Mouse (Mus musculus): Measurements from ENCODE around the gene Cd36.

The Cd36 gene

GRCm38 (mm10) chr5:17865432-17865831 is 23.2 kb downstream of the Cd36 start:
- ATAC-seq (ENCODE audit: insufficient number of reproducible peaks, low FRiP score, low TSS enrichment): no peak

GRCm38 (mm10) chr5:17863085-17863484 is 25.5 kb downstream of the Cd36 start:
- ATAC-seq (ENCODE audit: insufficient number of reproducible peaks, low FRiP score, low TSS enrichment): no peak

DNA sequence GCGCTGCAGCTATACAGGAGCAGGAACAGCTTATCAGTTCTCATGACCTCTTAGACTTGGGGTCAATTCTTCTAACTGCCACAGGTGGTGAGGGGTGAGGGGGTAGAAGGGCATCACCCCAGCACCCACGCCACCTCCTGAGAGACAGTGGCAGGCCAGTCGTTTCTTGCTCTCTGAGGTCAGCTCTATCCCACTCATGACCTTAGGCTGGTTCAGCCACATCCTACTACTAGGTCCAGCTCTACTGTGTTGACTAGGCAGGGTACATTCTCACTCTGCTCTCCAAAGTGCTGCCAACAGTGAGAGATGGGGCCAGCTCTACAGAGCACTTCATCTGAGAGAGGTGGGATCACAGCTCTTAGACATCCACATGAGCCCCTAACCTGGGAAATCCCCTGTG is 30.2 kb downstream of the Cd36 start:
- no peak for ATAC-seq (ENCODE audit: insufficient number of reproducible peaks, low FRiP score, low TSS enrichment)

DNA sequence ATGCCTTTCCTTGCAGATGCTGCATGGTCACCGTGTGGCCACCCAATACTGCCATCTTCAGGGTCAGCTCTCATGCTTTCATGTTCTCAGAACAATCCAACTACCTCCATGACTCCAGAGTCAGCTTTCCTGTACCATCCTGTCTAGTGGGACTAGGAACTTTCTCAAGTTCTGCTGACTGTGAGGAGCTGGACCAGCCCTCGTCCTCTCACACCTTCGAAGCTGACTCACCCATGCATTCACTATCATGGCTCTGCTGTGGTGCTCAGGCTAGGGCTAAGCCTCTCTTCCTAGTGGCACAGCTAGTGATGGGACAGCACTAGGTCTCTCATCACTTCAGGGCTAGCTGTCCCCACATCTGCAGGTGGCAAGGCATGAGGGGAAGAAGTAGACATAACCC is 30.7 kb downstream of the Cd36 start:
- ATAC-seq (ENCODE audit: insufficient number of reproducible peaks, low FRiP score, low TSS enrichment): no peak

DNA sequence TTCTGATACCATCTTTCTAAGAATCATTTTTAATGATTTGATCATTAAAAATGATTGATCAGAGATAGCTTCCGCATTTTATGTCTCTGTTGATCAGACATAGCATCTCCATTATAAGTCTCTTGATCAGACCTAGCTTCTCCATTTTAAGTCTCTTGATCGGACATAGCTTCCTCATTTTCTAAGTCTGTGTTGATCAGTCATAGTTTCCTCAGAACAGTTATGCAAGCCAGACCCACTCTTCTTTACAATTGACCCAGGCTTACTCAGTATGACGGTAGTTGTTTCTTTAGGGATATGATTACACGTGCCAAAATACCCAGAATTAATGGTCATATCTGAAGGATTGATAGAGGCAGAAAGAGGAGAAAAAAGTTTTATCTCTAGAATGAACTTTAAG is 31.3 kb downstream of the Cd36 start:
- ATAC-seq (ENCODE audit: insufficient number of reproducible peaks, low FRiP score, low TSS enrichment): no peak

DNA sequence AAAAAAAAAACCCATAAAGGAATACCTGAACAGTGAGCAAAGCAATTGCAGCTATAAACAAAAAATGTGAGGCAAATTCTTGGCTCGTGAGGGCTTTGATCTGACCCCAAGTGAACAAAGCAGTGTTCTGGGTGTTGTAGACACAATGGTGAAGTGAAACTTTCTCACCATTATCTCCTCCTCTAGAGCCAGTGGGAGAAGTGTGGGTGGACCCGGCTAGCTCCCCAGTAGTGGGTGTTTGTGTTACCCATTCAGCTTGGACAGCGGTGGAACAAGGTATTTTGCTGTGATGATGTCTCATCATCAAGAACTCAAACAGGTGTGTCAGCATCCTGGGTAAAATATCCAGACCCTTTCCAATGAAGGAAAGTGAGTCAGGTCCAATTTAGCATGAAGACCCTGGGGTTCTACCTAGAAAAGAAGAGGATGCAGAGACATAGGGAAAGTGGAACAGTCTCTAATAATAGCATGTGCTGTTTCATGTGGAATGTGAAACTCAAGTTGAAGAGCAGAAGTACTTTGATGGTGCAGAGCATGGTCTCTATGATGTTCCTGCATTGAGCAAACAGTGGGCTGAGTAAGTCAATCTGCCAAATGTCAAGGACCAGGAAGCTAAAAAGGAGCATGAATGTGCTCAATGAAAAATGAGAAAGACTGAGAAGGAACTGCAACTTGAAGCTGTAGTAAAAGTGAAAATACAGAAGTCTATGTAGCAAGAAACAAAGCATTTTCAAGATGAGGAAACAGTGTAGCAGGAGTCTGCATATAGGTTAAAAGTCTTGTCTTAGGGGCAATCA is 34.3 kb downstream of the Cd36 start:
- no peak for ATAC-seq (ENCODE audit: insufficient number of reproducible peaks, low FRiP score, low TSS enrichment)

- no peak for ATAC-seq (ENCODE audit: insufficient number of reproducible peaks, low FRiP score, low TSS enrichment)
Observed at GRCm38 (mm10) chr5:17850582-17850981, 38.0 kb downstream of the Cd36 start.

- no peak for ATAC-seq (ENCODE audit: insufficient number of reproducible peaks, low FRiP score, low TSS enrichment)
Observed at GRCm38 (mm10) chr5:17849582-17849981, 39.0 kb downstream of the Cd36 start.

- ATAC-seq (ENCODE audit: insufficient number of reproducible peaks, low FRiP score, low TSS enrichment): no peak
Observed at GRCm38 (mm10) chr5:17848733-17849132, 39.9 kb downstream of the Cd36 start.

- no peak for ATAC-seq (ENCODE audit: insufficient number of reproducible peaks, low FRiP score, low TSS enrichment)
Observed at GRCm38 (mm10) chr5:17848267-17848666, 40.3 kb downstream of the Cd36 start.

- no peak for ATAC-seq (ENCODE audit: insufficient number of reproducible peaks, low FRiP score, low TSS enrichment)
Observed at GRCm38 (mm10) chr5:17843921-17844320, 44.7 kb downstream of the Cd36 start.

DNA sequence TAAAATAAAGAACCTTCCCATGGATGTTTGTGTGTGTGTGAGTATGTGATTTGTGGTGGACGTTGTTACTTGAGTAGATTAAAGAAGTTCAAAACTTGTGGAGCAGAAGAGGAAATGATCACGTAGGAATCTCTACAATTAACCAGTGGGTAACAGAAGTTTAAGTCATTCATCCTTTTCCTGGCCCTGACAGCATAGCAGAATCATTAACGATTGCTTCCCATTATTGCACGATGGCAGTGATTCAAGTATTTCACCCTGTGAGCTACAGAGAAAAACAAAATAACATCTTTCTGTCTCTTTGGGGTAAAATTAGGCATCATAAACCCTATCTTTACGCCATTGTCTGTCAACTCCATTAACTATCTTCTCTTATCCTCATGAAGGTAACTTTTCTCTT is 45.3 kb downstream of the Cd36 start:
- no peak for ATAC-seq (ENCODE audit: insufficient number of reproducible peaks, low FRiP score, low TSS enrichment)

DNA sequence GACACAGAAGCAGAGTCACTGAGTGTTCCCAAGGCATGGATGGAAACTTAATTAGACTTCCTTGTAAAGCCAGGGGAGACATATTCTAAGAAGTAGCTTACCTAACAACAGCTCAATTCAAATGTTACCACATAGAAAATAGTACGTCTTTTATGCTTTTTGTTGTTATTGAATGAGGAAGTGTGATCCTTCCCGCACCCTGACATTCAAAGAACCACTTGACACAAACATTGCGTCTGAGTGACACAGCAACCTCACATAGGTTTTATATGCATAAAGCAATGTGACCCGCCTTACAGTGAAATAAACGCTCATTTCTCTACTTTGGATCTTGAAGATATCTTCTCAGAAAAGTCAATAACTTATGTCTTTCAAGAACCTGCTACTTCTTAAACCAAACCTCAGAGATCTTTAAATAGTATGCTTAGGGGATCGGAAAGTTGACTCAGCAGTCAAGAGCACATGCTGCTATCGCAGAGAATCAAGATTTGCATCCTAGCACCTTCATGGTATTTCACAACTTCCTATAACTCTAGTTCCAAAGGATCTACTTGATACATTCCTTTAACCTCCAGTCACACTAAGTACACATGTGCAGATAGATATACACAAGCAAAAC is 46.4 kb downstream of the Cd36 start:
- ATAC-seq (ENCODE audit: insufficient number of reproducible peaks, low FRiP score, low TSS enrichment): no peak

DNA sequence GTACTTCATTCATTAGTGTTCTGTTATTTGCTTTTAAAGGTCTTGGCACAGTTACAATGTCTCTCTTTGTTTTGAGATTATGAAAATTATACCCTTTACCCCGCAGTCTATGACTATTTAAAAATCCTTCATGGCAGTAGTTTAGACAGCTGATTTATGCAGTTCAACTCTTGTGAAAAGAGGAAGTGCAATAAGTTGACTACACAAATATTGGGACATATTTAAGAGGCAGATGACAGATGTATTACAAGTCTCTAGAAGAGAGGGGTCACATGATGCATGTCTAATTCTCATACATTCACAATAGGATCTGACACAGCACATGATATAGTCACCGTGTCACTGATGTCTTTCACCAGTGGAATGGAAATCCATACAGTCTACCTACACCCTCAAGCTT is 49.1 kb downstream of the Cd36 start:
- no peak for ATAC-seq (ENCODE audit: insufficient number of reproducible peaks, low FRiP score, low TSS enrichment)

- ATAC-seq (ENCODE audit: insufficient number of reproducible peaks, low FRiP score, low TSS enrichment): no peak
Observed at GRCm38 (mm10) chr5:17836408-17836807, 52.2 kb downstream of the Cd36 start.

- no peak for ATAC-seq (ENCODE audit: insufficient number of reproducible peaks, low FRiP score, low TSS enrichment)
Observed at GRCm38 (mm10) chr5:17835302-17836097, 53.1 kb downstream of the Cd36 start.

GRCm38 (mm10) chr5:17833797-17834196 is 54.8 kb downstream of the Cd36 start:
- no peak for ATAC-seq (ENCODE audit: insufficient number of reproducible peaks, low FRiP score, low TSS enrichment)

- ATAC-seq (ENCODE audit: insufficient number of reproducible peaks, low FRiP score, low TSS enrichment): no peak
Observed at GRCm38 (mm10) chr5:17830536-17830935, 58.1 kb downstream of the Cd36 start.

- ATAC-seq (ENCODE audit: insufficient number of reproducible peaks, low FRiP score, low TSS enrichment): no peak
Observed at GRCm38 (mm10) chr5:17828713-17829544, 59.7 kb downstream of the Cd36 start.

DNA sequence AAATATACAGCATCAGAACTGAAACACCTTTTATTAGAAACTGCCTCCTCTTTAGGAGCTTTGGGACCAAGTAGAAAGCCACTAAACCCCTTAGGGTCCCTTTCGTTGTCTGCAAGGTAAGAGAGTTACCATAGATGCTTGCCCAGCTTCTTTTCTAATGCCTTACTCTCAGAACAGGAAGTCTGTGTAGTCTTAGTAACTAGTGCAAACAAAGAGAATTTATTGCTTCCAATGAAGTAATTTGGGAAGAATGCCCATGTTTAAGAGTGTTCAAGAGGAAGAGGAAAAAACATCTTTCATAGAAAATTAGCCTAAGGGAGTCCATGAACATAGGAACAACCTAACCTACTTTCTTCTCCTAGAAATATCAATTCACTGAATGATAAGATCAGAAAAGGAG is 67.2 kb downstream of the Cd36 start:
- no peak for ATAC-seq (ENCODE audit: insufficient number of reproducible peaks, low FRiP score, low TSS enrichment)

Measured in cerebellum, adult (tissue).